Mouse (Mus musculus): ENCODE measurements around the gene Cdc37. TPM values are rescaled to one million over a fixed set of nuclear protein-coding genes. Genes with fewer than 3 reads are reported as not detected.

The Cdc37 gene
- polyA plus RNA-seq, 1 experiment, result 110 TPM

DNA sequence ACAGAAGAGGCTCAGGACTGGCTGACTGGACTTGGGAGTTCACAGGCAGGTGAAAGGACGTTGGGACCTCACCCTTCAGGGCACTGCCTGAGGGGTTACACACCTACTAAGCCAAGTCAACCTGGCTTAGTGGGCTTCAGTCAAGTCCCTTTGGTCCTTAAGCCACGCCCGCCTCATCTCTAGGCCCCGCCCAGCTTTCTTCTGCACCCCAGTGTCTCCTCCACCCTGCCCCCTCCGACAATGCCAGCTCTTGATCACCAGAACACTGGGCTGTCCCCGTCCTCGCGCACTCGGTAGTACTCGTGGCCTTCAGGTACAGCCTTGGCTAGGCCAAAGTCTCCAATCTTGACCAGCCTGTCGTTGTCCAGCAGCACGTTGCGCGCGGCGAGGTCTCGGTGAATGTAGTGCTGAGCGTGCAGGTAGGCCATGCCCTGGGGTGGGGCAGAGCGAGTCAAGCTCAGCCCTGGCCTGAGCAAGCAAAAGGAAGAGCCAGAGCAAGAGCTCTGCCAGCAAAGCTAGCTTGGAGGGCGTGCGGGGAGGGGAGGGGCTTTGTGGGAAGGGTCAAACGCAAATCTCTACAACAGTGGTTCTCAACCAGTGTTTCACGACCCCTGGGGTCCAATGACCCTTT is 42.1 kb downstream of the Cdc37 start:
- Histone ChIP-seq H3K4me3 (ENCODE audit: insufficient read depth, low read length) (no peak overlapping the region), H3K27ac (ENCODE audit: insufficient read depth, low read depth, low read length) (no peak overlapping the region), H3K4me1 (ENCODE audit: control insufficient read depth, insufficient read depth, low read length) (no peaks in the 10 kb centered on the region)
- TF ChIP-seq CTCF (IDR thresholded peaks at IDR 0.05; ENCODE audit: low read depth, low read length), result no peak
- TF ChIP-seq POLR2A (IDR thresholded peaks at IDR 0.05; ENCODE audit: borderline replicate concordance, low read depth, low read length), result no peak

DNA sequence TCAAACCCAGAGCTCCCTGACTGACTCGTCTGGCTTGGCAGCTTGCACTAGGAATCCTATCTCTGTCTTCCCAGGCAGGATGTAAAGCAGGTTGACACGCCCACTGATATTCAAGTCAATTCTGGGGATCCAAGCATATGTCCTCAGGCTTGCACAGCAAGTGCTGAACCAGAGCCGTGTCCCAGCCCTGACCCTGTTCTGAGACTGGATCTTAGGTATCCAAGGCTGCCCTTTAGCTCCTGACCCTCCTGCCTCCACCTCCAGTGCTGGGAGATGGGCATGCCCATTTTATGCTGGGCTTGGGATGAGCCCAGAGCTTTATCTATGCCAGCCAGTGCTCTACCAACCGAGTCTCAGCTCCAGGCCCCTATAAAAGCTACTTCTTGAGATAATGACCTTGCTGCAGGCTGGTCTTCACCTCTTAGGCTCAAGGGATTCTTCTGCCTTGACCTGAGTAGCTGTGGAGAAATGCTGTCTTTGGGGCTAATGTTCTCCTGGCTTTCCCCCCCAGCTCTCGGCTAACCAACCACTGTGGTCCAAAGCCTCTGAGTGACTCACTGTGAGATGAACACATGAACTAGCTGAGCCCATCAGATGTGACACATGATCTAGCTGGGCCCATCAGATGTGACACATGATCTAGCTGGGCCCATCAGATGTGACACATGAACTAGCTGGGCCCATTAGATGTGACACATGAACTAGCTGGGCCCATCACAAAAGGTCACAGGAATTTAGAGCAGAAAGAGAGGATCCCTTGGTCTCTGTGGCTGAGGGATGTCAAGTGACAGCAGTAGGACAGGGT is 43.8 kb downstream of the Cdc37 start:
- H3K27ac ChIP-seq (ENCODE audit: insufficient read depth, low read depth, low read length), result no peak overlapping the region
- peaks cover 3% of the 10 kb centered on the region for H3K4me1 ChIP-seq (ENCODE audit: control insufficient read depth, insufficient read depth, low read length)
- no peak overlapping the region for H3K4me3 ChIP-seq (ENCODE audit: insufficient read depth, low read length)
- TF ChIP-seq POLR2A (IDR thresholded peaks at IDR 0.05; ENCODE audit: borderline replicate concordance, low read depth, low read length), result no peak
- no peak for TF ChIP-seq CTCF (IDR thresholded peaks at IDR 0.05; ENCODE audit: low read depth, low read length)

DNA sequence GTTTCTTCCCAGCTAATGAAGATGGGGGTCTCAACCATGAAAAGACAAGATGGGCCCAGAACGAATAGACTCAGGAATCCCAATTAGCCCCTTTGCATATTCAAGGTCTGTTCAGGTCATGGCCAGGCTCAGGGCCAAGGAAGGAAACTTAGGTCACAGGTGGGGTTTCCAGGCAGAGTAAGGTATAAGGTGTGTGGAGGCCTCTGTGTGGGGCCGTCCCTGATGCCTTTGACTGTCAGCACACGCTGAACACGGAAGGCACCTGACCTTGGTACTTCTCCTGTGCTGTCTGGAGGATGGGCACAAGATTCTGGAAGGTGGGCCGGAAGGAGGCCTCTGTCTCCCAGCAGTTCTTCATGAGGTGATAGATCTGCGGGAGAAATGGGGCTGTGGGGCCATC is 45.0 kb downstream of the Cdc37 start:
- no peak overlapping the region for H3K27ac ChIP-seq (ENCODE audit: insufficient read depth, low read depth, low read length)
- no peak for TF ChIP-seq POLR2A (IDR thresholded peaks at IDR 0.05; ENCODE audit: borderline replicate concordance, low read depth, low read length)
- TF ChIP-seq CTCF (IDR thresholded peaks at IDR 0.05; ENCODE audit: low read depth, low read length), result no peak
- H3K4me3 ChIP-seq (ENCODE audit: insufficient read depth, low read length), result no peak overlapping the region
- H3K4me1 ChIP-seq (ENCODE audit: control insufficient read depth, insufficient read depth, low read length), result peaks cover 7% of the 10 kb centered on the region

DNA sequence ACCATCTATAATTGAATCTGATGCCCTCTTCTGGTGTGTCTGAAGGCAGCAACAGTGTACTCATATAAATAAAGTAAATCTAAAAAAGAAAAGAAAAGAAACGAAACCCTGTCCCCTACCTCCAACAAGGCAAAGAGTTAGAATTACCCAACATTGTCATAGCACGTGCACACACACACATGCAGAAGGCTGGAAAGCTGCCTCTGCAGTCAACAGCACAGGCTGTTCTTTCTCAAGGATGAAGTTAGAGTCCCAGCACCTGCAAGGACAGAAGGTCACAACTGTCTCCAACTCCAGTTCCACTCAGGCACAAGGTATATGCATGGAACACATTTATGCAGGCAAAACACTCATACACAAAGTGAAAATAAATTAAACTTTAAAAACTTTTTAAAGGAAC is 47.7 kb downstream of the Cdc37 start:
- peaks cover 7% of the 10 kb centered on the region for H3K4me1 ChIP-seq (ENCODE audit: control insufficient read depth, insufficient read depth, low read length)
- H3K27ac ChIP-seq (ENCODE audit: insufficient read depth, low read depth, low read length), result no peak overlapping the region

DNA sequence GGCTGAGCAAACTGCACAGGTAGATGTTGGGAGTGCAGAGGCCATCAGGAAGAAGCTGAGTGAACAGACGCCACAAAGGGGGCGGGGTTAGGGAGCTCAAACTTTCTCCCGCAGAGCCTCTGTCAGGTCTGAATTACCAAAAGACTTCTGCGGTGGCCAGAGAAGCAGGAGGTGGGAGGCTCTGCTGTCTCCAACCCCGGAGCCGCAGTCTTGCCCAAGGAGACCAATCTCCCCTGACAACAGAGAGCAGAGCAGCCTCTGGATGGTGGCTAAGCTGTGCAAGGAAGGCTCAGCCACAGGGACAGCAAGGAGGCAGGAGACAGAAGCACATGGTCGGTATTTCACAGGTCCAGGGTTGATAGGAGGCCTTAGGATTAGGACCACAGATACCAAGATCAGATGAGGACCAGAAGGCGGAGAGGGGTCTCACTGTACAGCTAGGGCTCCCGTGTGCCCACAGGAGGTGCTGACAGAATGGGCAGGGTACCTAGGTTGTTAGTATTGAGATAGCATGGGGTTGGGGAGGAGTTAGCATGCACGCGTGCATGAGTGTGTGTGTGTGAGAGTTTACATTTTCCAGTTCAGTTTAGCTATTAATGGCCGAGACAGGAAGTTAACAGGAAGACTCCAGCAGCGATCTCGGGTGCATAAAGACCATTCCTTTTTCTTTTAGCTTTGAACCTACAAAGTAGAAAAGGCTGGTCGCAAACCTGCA is 49.2 kb downstream of the Cdc37 start:
- TF ChIP-seq CTCF (IDR thresholded peaks at IDR 0.05; ENCODE audit: low read depth, low read length) (no peak), POLR2A (IDR thresholded peaks at IDR 0.05; ENCODE audit: borderline replicate concordance, low read depth, low read length) (no peak)
- no peak overlapping the region for H3K4me3 ChIP-seq (ENCODE audit: insufficient read depth, low read length)
- H3K27ac ChIP-seq (ENCODE audit: insufficient read depth, low read depth, low read length), result no peak overlapping the region
- peaks cover 7% of the 10 kb centered on the region for H3K4me1 ChIP-seq (ENCODE audit: control insufficient read depth, insufficient read depth, low read length)

More for the DNA sequence above, 47.7 kb downstream of the Cdc37 start:
- H3K4me3 ChIP-seq (ENCODE audit: insufficient read depth, low read length), result no peak overlapping the region
- TF ChIP-seq CTCF (IDR thresholded peaks at IDR 0.05; ENCODE audit: low read depth, low read length) (no peak), POLR2A (IDR thresholded peaks at IDR 0.05; ENCODE audit: borderline replicate concordance, low read depth, low read length) (no peak)

DNA sequence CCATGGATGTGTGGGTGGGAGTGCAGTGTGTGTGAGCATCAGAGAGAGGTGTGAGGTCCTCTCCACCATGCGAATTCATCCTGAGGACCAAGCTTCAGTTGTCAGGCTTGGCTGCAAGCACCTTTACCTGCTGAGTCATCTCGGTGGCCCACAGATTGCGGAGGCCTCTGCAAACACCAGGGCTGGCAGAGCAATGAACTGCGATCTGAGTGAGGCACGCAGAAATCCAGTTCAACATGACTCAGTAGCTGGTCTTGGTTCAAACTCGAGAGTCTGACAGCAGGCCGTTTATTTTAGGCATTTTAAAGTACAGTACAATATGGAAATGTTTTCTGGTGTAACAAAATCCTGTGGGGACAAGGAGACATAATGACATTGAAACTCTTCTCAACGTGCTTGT is 52.0 kb downstream of the Cdc37 start:
- peaks cover 7% of the 10 kb centered on the region for H3K4me1 ChIP-seq (ENCODE audit: control insufficient read depth, insufficient read depth, low read length)
- no peak overlapping the region for H3K4me3 ChIP-seq (ENCODE audit: insufficient read depth, low read length)
- no peak overlapping the region for H3K27ac ChIP-seq (ENCODE audit: insufficient read depth, low read depth, low read length)
- TF ChIP-seq POLR2A (IDR thresholded peaks at IDR 0.05; ENCODE audit: borderline replicate concordance, low read depth, low read length), result no peak
- no peak for TF ChIP-seq CTCF (IDR thresholded peaks at IDR 0.05; ENCODE audit: low read depth, low read length)

DNA sequence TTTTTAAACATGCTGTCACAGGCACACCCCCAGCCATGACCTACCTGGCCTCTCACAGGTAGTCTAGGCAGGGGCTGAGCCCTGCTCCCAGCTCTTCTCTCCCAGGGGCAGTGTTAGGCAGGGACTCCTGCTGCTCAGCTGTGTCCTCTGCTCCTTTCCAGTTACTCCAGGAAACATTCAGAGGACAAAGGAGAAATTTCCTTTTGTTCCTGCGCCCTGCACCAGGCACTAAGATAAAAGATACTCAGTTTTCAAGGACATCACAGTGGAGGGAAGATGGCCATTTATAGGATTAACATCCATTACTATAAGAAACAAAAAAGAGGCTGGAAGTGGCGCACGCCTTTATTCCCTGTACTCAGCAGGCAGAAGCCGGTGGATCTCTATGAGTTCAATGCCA is 53.8 kb downstream of the Cdc37 start:
- H3K27ac ChIP-seq (ENCODE audit: insufficient read depth, low read depth, low read length), result no peak overlapping the region
- TF ChIP-seq CTCF (IDR thresholded peaks at IDR 0.05; ENCODE audit: low read depth, low read length) (no peak), POLR2A (IDR thresholded peaks at IDR 0.05; ENCODE audit: borderline replicate concordance, low read depth, low read length) (no peak)
- H3K4me1 ChIP-seq (ENCODE audit: control insufficient read depth, insufficient read depth, low read length), result peaks cover 10% of the 10 kb centered on the region
- H3K4me3 ChIP-seq (ENCODE audit: insufficient read depth, low read length), result no peak overlapping the region

DNA sequence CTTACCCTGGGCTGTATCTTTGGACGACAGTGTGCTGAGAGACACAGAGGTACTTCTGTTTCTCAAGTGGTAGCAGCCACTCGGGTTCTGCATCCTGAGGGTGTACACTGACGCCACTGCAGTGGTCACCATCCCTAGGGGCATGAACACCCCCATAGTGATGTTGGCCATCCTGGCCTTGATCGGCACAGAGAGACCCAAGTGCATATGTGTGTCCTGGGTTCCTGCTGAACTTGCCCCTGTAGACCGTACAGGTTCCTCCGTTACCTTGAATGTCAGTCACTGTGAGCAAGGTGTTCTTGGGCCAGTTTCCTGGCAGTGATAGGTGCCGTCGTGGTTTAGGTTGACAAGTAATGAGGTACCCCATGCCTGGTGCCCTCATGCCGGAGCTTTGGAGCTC is 56.4 kb downstream of the Cdc37 start:
- peaks cover 14% of the 10 kb centered on the region for H3K4me1 ChIP-seq (ENCODE audit: control insufficient read depth, insufficient read depth, low read length)
- no peak for TF ChIP-seq CTCF (IDR thresholded peaks at IDR 0.05; ENCODE audit: low read depth, low read length)
- no peak for TF ChIP-seq POLR2A (IDR thresholded peaks at IDR 0.05; ENCODE audit: borderline replicate concordance, low read depth, low read length)
- H3K27ac ChIP-seq (ENCODE audit: insufficient read depth, low read depth, low read length), result no peak overlapping the region
- no peak overlapping the region for H3K4me3 ChIP-seq (ENCODE audit: insufficient read depth, low read length)

DNA sequence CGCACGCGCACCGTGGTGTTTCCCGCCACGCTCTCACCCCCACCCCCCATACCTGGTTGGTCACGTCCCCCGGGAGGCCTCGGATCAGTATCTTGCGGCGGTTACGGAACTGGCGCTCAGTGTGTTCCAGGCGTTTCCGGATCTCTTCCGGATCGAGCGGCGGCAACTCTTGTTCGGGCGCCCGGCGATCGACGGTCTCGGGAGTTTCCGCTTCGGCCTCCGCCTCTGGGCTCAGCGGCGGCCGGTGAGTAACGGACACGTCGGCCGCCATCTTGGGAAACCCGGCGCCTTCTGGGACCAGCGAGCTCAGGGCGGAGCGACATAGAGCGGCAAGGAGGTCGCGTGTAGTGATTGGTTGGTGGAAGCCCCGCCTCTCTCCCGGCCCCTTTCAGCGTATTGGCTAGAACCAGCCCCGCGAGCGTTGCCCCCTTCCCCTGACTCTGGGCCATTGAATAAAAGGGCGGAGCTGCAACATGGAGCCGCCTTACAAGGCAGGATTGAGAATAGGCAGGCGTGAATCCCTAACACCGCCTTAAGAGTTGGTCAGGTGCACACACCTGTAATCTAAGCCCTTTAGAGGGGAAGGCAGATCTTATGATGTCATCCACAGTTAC is 58.0 kb downstream of the Cdc37 start, which contains the start of the genes Gm38431 and Raver1:
TSS of gene Gm38431 (minus strand) at position 291 of the 614 bp plus-strand sequence.
TSS of gene Raver1 (minus strand) at position 302 of the 614 bp plus-strand sequence.
- Histone ChIP-seq H3K4me3 (ENCODE audit: insufficient read depth, low read length) (peak within 1 kb of the TSS; percentile 61), H3K4me1 (ENCODE audit: control insufficient read depth, insufficient read depth, low read length) (peaks cover 14% of the 10 kb centered on the region), H3K27ac (ENCODE audit: insufficient read depth, low read depth, low read length) (peak within 1 kb of the TSS; percentile 75)
- TF ChIP-seq CTCF (IDR thresholded peaks at IDR 0.05; ENCODE audit: low read depth, low read length) (no peak), POLR2A (IDR thresholded peaks at IDR 0.05; ENCODE audit: borderline replicate concordance, low read depth, low read length) (peak; percentile 88; the same call in 1 of the 2 replicates)

Measured in bone marrow macrophage, adult 2 months (primary cell).